8 mouse cellular contexts compared by ENCODE assay signal in the genomic region with DNA sequence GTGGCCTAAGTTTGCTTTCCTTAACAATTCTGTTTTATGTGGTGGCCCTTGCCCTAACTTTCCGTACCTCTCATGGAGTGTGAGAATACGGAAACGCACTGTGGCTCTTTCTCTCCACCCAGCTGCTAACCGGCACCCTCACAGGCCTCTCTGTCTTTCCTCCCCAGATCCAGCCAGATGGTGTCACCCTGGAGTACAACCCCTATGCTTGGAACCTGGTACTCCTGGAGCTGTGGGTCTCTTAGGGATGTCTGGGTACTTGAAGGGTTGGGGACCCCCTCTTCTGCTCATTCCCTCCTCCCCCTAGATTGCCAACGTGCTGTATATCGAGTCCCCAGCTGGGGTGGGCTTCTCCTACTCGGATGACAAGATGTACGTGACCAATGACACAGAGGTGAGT. TPM values are rescaled to one million over a fixed set of nuclear protein-coding genes. Genes with fewer than 3 reads are reported as not detected.
DNase-seq lines count a peak whose midpoint lies in the region; ATAC-seq lines count a peak whose summit lies in the region.

No protein-coding gene starts in this region.

- no peaks in the 10 kb centered on the region for H3K27me3 ChIP-seq in heart, embryonic 16.5 days (ENCODE audit: control insufficient read depth, insufficient read depth, low read length)
- no peaks in the 10 kb centered on the region for H3K27me3 ChIP-seq in limb, embryonic 13.5 days
- no peaks in the 10 kb centered on the region for H3K27me3 ChIP-seq in neural tube, embryonic 12.5 days (replicated peaks)

- ATAC-seq in heart, embryonic 16.5 days (replicated peaks; ENCODE audit: extremely low read depth, insufficient read depth, low FRiP score): no peak
- no peak for ATAC-seq in limb, embryonic 13.5 days (ENCODE audit: low FRiP score, low read depth)
- no peak for ATAC-seq in neural tube, embryonic 12.5 days (ENCODE audit: low FRiP score, low read depth)

- H3K9me3 ChIP-seq in heart, embryonic 16.5 days (replicated peaks; ENCODE audit: control insufficient read depth, low read length): no peaks in the 10 kb centered on the region
- no peaks in the 10 kb centered on the region for H3K9me3 ChIP-seq in limb, embryonic 13.5 days
- H3K9me3 ChIP-seq in neural tube, embryonic 12.5 days: no peaks in the 10 kb centered on the region

- H3K36me3 ChIP-seq in heart, embryonic 16.5 days (ENCODE audit: control insufficient read depth, insufficient read depth): peaks cover 35% of the 10 kb centered on the region
- H3K36me3 ChIP-seq in limb, embryonic 13.5 days: peaks cover 41% of the 10 kb centered on the region
- H3K36me3 ChIP-seq in neural tube, embryonic 12.5 days: peaks cover 32% of the 10 kb centered on the region

- peak overlapping the region; percentile 99 for H3K27ac ChIP-seq in heart, embryonic 16.5 days (ENCODE audit: low read length)
- no peak overlapping the region for H3K27ac ChIP-seq in limb, embryonic 13.5 days
- H3K27ac ChIP-seq in neural tube, embryonic 12.5 days: no peak overlapping the region

- H3K4me1 ChIP-seq in heart, embryonic 16.5 days (ENCODE audit: control insufficient read depth, insufficient read depth, low read length): peaks cover 15% of the 10 kb centered on the region
- H3K4me1 ChIP-seq in limb, embryonic 13.5 days: peaks cover 18% of the 10 kb centered on the region
- H3K4me1 ChIP-seq in neural tube, embryonic 12.5 days: peaks cover 22% of the 10 kb centered on the region

- peak overlapping the region; percentile 97 for H3K4me2 ChIP-seq in heart, embryonic 16.5 days (ENCODE audit: low read depth, low read length)
- H3K4me2 ChIP-seq in limb, embryonic 13.5 days (replicated peaks): peak overlapping the region; percentile 98
- H3K4me2 ChIP-seq in neural tube, embryonic 12.5 days (replicated peaks): peak overlapping the region; percentile 92

- DNase-seq in cerebellum, adult 8-10 months: peak; percentile 41
- DNase-seq in cerebellum, postnatal 4 days (ENCODE audit: low spot score in 2 of 2): no peak
- peak; percentile 60 for DNase-seq in NIH3T3 (ENCODE audit: low read depth)
- no peak for DNase-seq in urinary bladder, adult 2 months (ENCODE audit: low spot score)
- no peak for DNase-seq in urinary bladder, postnatal 4 days (ENCODE audit: low spot score in 2 of 2)

- H3K9ac ChIP-seq in heart, embryonic 16.5 days (ENCODE audit: low read length): peak overlapping the region; percentile 89
- H3K9ac ChIP-seq in limb, embryonic 13.5 days: peak overlapping the region; percentile 86
- peak overlapping the region; percentile 70 for H3K9ac ChIP-seq in neural tube, embryonic 12.5 days

- 40% methylated on average over 8 of the region's 8 CpGs for whole genome bisulfite sequencing in heart, embryonic 16.5 days
- 43% methylated on average over 8 of the region's 8 CpGs for WGBS in limb, embryonic 13.5 days
- 49% methylated on average over 8 of the region's 8 CpGs for WGBS in neural tube, embryonic 12.5 days

- peak overlapping the region; percentile 75 for H3K4me3 ChIP-seq in heart, embryonic 16.5 days (ENCODE audit: low read length)
- H3K4me3 ChIP-seq in limb, embryonic 13.5 days: peak overlapping the region; percentile 78
- peak overlapping the region; percentile 61 for H3K4me3 ChIP-seq in neural tube, embryonic 12.5 days

RNA-seq across cellular contexts. Expression of gene Neurl2, which starts 1.3 kb away (rescaled TPM):
- 50.6 and 52.8 TPM in 2 replicates for polyA plus RNA-seq in heart, embryonic 16.5 days (2015; fragmentation: Nextera tagmentation; extraction: Ambion mirVana)
- 6.7 and 7.1 TPM in 2 replicates for polyA plus RNA-seq in limb, embryonic 13.5 days (2015; fragmentation: Nextera tagmentation; extraction: Ambion mirVana)
- polyA plus RNA-seq in neural tube, embryonic 12.5 days (2016; fragmentation: Nextera tagmentation; extraction: Ambion mirVana): 4.5 and 5.6 TPM in 2 replicates
- 12.5 and 15.3 TPM in 2 replicates for polyA plus RNA-seq in urinary bladder, adult 2 months (2012; rRNA removed)

RNA-seq across cellular contexts. Expression of gene Ctsa, which starts 1.9 kb away (rescaled TPM):
- polyA plus RNA-seq in heart, embryonic 16.5 days (2015; fragmentation: Nextera tagmentation; extraction: Ambion mirVana): 173 and 184 TPM in 2 replicates
- 131 and 135 TPM in 2 replicates for polyA plus RNA-seq in limb, embryonic 13.5 days (2015; fragmentation: Nextera tagmentation; extraction: Ambion mirVana)
- 105 and 114 TPM in 2 replicates for polyA plus RNA-seq in neural tube, embryonic 12.5 days (2016; fragmentation: Nextera tagmentation; extraction: Ambion mirVana)
- 200 and 235 TPM in 2 replicates for polyA plus RNA-seq in urinary bladder, adult 2 months (2012; rRNA removed)

RNA-seq across cellular contexts. Expression of gene Spata25, which starts 6.2 kb away (rescaled TPM):
- polyA plus RNA-seq in heart, embryonic 16.5 days (2015; fragmentation: Nextera tagmentation; extraction: Ambion mirVana): 0.42 TPM in 1 of 2 replicates, not detected in the other
- not detected in 2 replicates for polyA plus RNA-seq in limb, embryonic 13.5 days (2015; fragmentation: Nextera tagmentation; extraction: Ambion mirVana)
- polyA plus RNA-seq in neural tube, embryonic 12.5 days (2016; fragmentation: Nextera tagmentation; extraction: Ambion mirVana): not detected in 2 replicates
- polyA plus RNA-seq in urinary bladder, adult 2 months (2012; rRNA removed): 0.13 TPM in 1 of 2 replicates, not detected in the other

RNA-seq across cellular contexts. Expression of gene Zswim1, which starts 12.0 kb away (rescaled TPM):
- polyA plus RNA-seq in heart, embryonic 16.5 days (2015; fragmentation: Nextera tagmentation; extraction: Ambion mirVana): 10.6 and 12.1 TPM in 2 replicates
- polyA plus RNA-seq in limb, embryonic 13.5 days (2015; fragmentation: Nextera tagmentation; extraction: Ambion mirVana): 17.8 and 18.2 TPM in 2 replicates
- polyA plus RNA-seq in neural tube, embryonic 12.5 days (2016; fragmentation: Nextera tagmentation; extraction: Ambion mirVana): 22.8 and 23.7 TPM in 2 replicates
- 5.4 and 8.1 TPM in 2 replicates for polyA plus RNA-seq in urinary bladder, adult 2 months (2012; rRNA removed)

RNA-seq across cellular contexts. Expression of gene Pltp, which starts 23.0 kb away (rescaled TPM):
- 52.0 and 67.2 TPM in 2 replicates for polyA plus RNA-seq in heart, embryonic 16.5 days (2015; fragmentation: Nextera tagmentation; extraction: Ambion mirVana)
- polyA plus RNA-seq in limb, embryonic 13.5 days (2015; fragmentation: Nextera tagmentation; extraction: Ambion mirVana): 36.7 and 44.0 TPM in 2 replicates
- 87.9 and 93.1 TPM in 2 replicates for polyA plus RNA-seq in neural tube, embryonic 12.5 days (2016; fragmentation: Nextera tagmentation; extraction: Ambion mirVana)
- polyA plus RNA-seq in urinary bladder, adult 2 months (2012; rRNA removed): 247 and 252 TPM in 2 replicates

Comparison
In these comparisons a context has a peak if more than half of its experiments do, and no peak if none do; other contexts are left out.
1. DNase-seq: peak in cerebellum, adult 8-10 months (single experiment) and NIH3T3 (single experiment); none in cerebellum, postnatal 4 days (0 of 2), urinary bladder, adult 2 months (single experiment) and urinary bladder, postnatal 4 days (0 of 2).
2. Peak in every context shown above with its lines, with median percentiles within 50 percentile points of each other: H3K4me2 ChIP-seq, H3K4me3 ChIP-seq and H3K9ac ChIP-seq.